Mouse (Mus musculus) CH12.LX (cell line): ENCODE measurements at regions not wholly inside any gene's neighbourhood (a gene's known extent, or its start where the extent isn't known, plus 50 kb on each side); places are given as distances from the start of the nearest gene placed in this dataset.

Experiments used
- CHD1 ChIP-seq: IDR thresholded peaks from 2 replicates; pipeline ENCODE4 v1.6.1; 2012; ENCODE audit warnings: low read depth, low read length, improper control_type of control experiment, inconsistent platforms
- CTCF ChIP-seq, 2 experiments: IDR thresholded peaks in 1 of 2; conservative IDR thresholded peaks in 1 of 2; 2 replicates each; pipeline ENCODE4 v1.5.1; 2011 to 2012; ENCODE audit warnings: low read depth in 2 of 2, low read length in 2 of 2, improper control_type of control experiment in 1 of 2, inconsistent platforms in 1 of 2, mild to moderate bottlenecking in 1 of 2, moderate library complexity in 1 of 2
- EP300 ChIP-seq: IDR thresholded peaks from 2 replicates; pipeline ENCODE4 v1.6.1; 2011; ENCODE audit warnings: low read length, improper control_type of control experiment
- HCFC1 ChIP-seq: IDR thresholded peaks from 2 replicates; pipeline ENCODE4 v1.6.1; 2012; ENCODE audit warnings: low read depth, mild to moderate bottlenecking, inconsistent platforms, low read length, improper control_type of control experiment
- NRF1 ChIP-seq: IDR thresholded peaks from 2 replicates; pipeline ENCODE4 v1.6.1; 2014; ENCODE audit warnings: low read depth, mild to moderate bottlenecking, inconsistent platforms, low read length, improper control_type of control experiment, moderate library complexity

DNA sequence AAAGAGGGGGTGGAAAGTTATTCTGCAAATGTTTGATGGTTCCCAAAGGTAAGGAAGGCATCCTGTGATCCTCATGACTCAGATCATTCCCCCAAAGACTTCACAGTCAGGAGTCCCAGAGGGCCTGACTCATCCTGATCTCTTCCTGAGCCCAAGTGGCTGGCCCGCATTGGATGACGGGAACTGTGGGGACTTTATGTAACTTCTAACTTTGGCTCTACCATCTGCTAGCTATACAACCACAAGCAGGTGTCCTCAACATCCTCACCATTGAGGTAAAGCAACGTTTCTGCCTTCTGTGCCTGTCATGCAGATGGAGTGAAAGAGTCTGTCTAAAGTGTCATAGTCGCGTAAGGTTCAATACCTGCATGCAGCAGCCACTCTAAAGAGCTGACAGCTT is 501.6 kb upstream of the Gm10131 start:
- no peak for TF ChIP-seq NRF1
- no peak for TF ChIP-seq CTCF (conservative IDR thresholded peaks at IDR 0.05 in 1 of 2, IDR thresholded peaks at IDR 0.05 in 1 of 2; ENCODE audit: low read depth in 2 of 2, low read length in 2 of 2)
- no peak for TF ChIP-seq HCFC1
- peak; percentile 82 for TF ChIP-seq EP300
- TF ChIP-seq CHD1, result no peak
